Mouse (Mus musculus) lung, adult 2 months (tissue): Measurements from ENCODE around the gene Lbhd2.

Experiments used
- CTCF ChIP-seq: fragments of 200-500 bp; IDR thresholded peaks from 2 replicates; pipeline ENCODE4 v1.5.1; 2011; ENCODE audit warnings: mild to moderate bottlenecking, low read length, control low read depth; ENCODE audit not compliant: insufficient read depth
- POLR2A ChIP-seq: fragments of 200-500 bp; IDR thresholded peaks from 2 replicates; pipeline ENCODE4 v1.6.1; 2011; ENCODE audit warnings: low read depth, mild to moderate bottlenecking, control low read depth, low read length, borderline replicate concordance; ENCODE audit errors: extremely low read depth

GRCm38 (mm10) chr12:111409583-111409982 lies 3.0 kb downstream of the Lbhd2 start:
- no peak for TF ChIP-seq CTCF
- no peak for TF ChIP-seq POLR2A
